Mouse (Mus musculus) ES-Bruce4 (cell line): ENCODE measurements around the gene Gm49776. TPM values are rescaled to one million over a fixed set of nuclear protein-coding genes. Genes with fewer than 3 reads are reported as not detected.
A peak's percentile ranks its signal among the peaks of the same experiment; 100 is the strongest.

Experiments
- H3K27ac ChIP-seq: 2 replicates; pipeline ENCODE4 v1.5.1; 2012; ENCODE audit warnings: low read length, inconsistent platforms; ENCODE audit not compliant: insufficient read depth
- H3K27me3 ChIP-seq: 2 replicates; pipeline ENCODE4 v1.6.1; 2012; ENCODE audit warnings: mild to moderate bottlenecking, low read length, inconsistent platforms; ENCODE audit not compliant: control insufficient read depth, poor library complexity, insufficient read depth, severe bottlenecking
- H3K36me3 ChIP-seq: 2 replicates; pipeline ENCODE4 v1.6.1; 2012; ENCODE audit warnings: inconsistent platforms, mild to moderate bottlenecking, low read length, moderate library complexity; ENCODE audit not compliant: control insufficient read depth, poor library complexity, insufficient read depth, severe bottlenecking
- H3K4me1 ChIP-seq: one replicate; pipeline ENCODE4 v1.8.1; 2011; ENCODE audit warnings: low read length; ENCODE audit not compliant: control insufficient read depth, insufficient read depth
- H3K4me3 ChIP-seq: 2 replicates; pipeline ENCODE4 v1.5.1; 2011; ENCODE audit warnings: low read depth, mild to moderate bottlenecking, low read length
- H3K9ac ChIP-seq: 2 replicates; pipeline ENCODE4 v1.6.1; 2012; ENCODE audit warnings: low read depth, mild to moderate bottlenecking, inconsistent platforms; ENCODE audit not compliant: poor library complexity, severe bottlenecking
- H3K9me3 ChIP-seq: replicated peaks from 2 replicates; pipeline ENCODE4 v1.6.1; 2012; ENCODE audit warnings: mild to moderate bottlenecking, low read length, inconsistent platforms; ENCODE audit not compliant: control insufficient read depth, poor library complexity, insufficient read depth, severe bottlenecking
- CTCF ChIP-seq: IDR thresholded peaks from one replicate; pipeline ENCODE4 v1.8.1; 2011; ENCODE audit warnings: low read depth, low read length
- EP300 ChIP-seq: IDR thresholded peaks from 2 replicates; pipeline ENCODE4 v1.6.1; 2011; ENCODE audit warnings: low read depth, low read length; ENCODE audit not compliant: insufficient read depth
- POLR2A ChIP-seq: IDR thresholded peaks from one replicate; pipeline ENCODE4 v1.8.1; 2011; ENCODE audit warnings: low read length; ENCODE audit not compliant: insufficient read depth
- polyA plus RNA-seq: library from polyadenylated mRNA; stranded (reverse); fragments of >200 nt; gene quantifications from 2 replicates; pipeline ENCODE4 v1.2.4, GENCODE M21; 2011; ENCODE audit warnings: low read depth; ENCODE audit not compliant: missing spikeins, insufficient read depth, insufficient read length

The Gm49776 gene
- polyA plus RNA-seq, 1 experiment = not detected

DNA sequence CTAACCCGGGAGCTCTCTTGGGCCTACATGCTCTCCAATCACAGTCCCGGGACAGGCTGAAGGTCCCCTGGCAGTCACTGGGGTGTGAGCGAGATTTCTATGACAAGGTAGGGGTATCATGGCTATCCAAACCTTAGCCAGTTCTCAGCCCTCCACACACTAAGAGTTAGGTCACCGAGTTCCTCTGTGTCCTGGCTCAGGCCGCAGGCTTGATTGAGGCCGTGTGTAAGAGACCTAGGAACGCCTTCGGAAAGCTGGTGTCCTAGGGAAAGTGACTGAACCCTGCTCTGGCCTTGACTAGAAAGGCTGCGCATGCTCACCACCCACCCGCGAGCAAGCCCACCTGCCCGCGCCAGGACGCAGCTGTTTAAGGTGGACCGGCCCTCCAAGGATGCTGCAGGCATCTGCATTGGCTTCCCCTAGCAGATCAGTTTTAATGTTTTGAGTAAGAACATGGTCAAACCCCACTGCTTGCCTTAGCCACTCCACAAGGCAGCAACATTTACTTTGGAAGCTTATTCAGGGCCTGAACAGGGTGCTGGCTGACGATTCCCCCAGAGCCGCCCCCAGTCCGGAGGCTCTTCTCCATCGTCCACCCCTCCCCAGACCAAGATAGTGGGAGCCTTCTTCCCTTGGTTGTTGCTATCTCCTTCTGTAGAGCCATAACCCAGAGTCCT lies 22.6 kb downstream of the Gm49776 start:
- H3K27ac ChIP-seq = no peak overlapping the region
- peak overlapping the region; percentile 71 for H3K4me3 ChIP-seq
- no peaks in the 10 kb centered on the region for H3K4me1 ChIP-seq
- no peaks in the 10 kb centered on the region for H3K9me3 ChIP-seq
- no peaks in the 10 kb centered on the region for H3K27me3 ChIP-seq
- peaks cover 22% of the 10 kb centered on the region for H3K36me3 ChIP-seq
- TF ChIP-seq POLR2A (no peak), CTCF (no peak), EP300 (no peak)
- peak overlapping the region; percentile 75 for H3K9ac ChIP-seq

DNA sequence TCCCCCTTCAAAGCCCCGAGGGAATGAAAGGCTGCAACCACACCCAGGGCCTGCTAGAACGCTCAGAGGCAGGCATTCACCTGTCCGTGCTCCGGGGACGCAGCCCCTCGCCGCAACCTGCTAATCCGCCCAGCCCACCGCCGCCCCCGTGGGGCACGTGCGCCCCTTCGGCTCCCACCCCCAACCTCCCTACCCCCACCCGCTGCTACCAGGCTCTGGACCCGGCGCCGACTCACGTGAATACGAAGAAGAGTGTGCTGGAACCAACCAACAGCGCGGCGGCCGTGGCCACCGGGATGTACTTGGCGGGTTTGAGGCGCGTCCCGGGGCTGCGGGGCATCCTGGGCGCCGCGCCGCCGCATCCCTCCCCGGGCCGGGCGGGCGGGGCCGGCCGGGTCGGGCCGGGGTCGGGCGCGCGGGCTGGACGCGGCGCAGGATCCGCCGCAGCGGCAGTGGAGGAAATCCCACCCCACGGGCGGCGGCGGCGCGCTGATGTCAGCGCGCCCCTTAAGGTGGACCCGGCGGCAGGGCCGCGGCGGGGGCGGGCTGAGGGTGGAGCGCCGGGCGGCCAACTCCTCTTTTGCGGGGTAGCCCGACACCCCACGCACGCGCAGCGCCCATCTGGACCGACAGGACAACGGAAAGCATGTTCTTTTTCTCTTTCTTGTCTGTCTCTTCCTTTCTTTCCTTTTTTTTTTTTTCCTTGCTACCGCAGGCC lies 23.3 kb downstream of the Gm49776 start, which contains the start of gene Zdhhc8:
Gene Zdhhc8 (minus strand): TSS at position 466 of the 718 bp plus-strand sequence.
- peak within 1 kb of the TSS; percentile 71 for H3K4me3 ChIP-seq
- no peak within 1 kb of the TSS for H3K27ac ChIP-seq
- no peaks in the 10 kb centered on the region for H3K9me3 ChIP-seq
- peak within 1 kb of the TSS; percentile 75 for H3K9ac ChIP-seq
- H3K36me3 ChIP-seq = peaks cover 15% of the 10 kb centered on the region
- no peaks in the 10 kb centered on the region for H3K4me1 ChIP-seq
- TF ChIP-seq CTCF = no peak
- no peak for TF ChIP-seq POLR2A
- no peak for TF ChIP-seq EP300
- H3K27me3 ChIP-seq = no peaks in the 10 kb centered on the region

DNA sequence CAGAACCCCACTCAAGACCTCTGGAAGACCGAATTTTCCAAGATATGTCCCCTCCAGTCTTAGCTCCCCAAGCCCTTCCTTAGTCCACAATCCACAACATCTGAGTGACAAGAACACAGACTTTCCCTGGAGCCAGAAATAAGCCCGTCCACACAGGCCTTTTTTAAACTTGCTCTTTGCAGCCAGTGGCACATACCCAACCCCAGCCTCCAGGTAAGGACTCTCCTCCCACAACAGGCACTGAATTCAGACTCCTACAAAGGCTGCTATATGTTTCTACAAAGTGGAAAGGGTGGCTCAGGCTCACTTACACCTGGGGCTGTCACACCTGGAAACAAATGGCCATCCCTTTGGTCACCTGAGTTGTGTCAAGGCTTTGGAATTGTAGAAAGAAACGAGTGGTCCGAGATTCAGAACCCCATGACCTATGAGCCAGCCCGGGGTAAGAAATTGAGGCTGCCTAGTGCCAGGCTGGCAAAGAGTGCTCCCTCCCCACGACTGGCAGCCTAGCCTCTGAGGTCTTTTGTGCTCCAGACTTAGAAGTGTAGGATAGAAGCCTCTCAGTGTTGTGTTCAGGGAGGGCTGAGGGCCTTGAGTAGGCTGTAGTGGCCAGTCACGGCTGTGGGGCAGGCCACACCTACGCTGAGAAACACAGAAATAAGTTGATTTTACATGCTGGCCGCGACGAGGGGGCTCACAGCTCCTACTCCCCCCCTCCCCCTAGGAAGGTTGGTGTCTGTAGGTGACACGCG lies 24.0 kb downstream of the Gm49776 start:
- H3K4me1 ChIP-seq = no peaks in the 10 kb centered on the region
- no peaks in the 10 kb centered on the region for H3K27me3 ChIP-seq
- no peak for TF ChIP-seq EP300
- no peak for TF ChIP-seq CTCF
- no peak for TF ChIP-seq POLR2A
- H3K4me3 ChIP-seq = peak overlapping the region; percentile 58
- no peaks in the 10 kb centered on the region for H3K9me3 ChIP-seq
- H3K9ac ChIP-seq = peak overlapping the region; percentile 75
- H3K27ac ChIP-seq = no peak overlapping the region
- peaks cover 9% of the 10 kb centered on the region for H3K36me3 ChIP-seq

DNA sequence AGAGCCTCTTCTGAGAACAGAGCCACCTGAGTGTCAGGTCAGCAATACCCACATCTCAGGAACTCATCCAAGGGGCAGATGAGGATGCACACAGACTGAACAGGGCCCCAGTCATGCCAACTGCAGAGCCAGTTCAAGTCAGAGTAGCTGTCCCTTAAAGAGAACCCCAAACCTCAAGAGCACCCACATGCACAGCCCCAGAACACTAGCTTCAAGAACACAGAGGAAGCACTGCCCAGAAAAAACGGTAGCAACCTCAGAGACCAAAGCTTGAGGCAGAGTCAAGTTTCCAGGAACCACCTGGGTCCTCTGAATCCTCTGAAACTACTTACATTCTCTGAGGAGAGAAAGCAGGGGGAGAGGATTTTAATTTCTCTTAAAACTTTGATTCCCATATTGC lies 24.7 kb downstream of the Gm49776 start:
- peaks cover 5% of the 10 kb centered on the region; the same call in 1 of the 2 replicates for H3K36me3 ChIP-seq
- H3K27me3 ChIP-seq = no peaks in the 10 kb centered on the region
- no peak overlapping the region for H3K27ac ChIP-seq
- H3K4me3 ChIP-seq = no peak overlapping the region
- no peaks in the 10 kb centered on the region for H3K4me1 ChIP-seq
- TF ChIP-seq CTCF (no peak), EP300 (no peak), POLR2A (no peak)
- no peaks in the 10 kb centered on the region for H3K9me3 ChIP-seq
- H3K9ac ChIP-seq = no peak overlapping the region

DNA sequence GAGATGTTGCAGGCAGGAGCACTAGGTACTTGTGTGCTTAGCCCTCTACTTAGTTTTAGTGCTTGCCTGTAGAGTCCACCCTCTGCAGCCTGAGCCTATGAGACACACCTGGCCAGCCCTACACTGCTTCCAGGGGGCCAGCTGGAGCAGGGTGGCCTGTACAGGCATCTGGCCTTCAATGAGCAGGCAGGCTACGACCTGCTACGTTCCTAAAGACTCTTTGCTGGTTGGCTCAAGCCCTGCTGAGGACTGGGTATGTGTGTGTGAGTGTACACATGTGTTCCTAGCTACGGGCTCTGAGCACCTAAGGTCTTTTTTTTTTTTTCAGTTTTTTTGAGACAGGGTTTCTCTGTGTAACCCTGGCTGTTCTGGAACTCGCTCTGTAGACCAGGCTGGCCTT lies 26.7 kb downstream of the Gm49776 start:
- no peaks in the 10 kb centered on the region for H3K27me3 ChIP-seq
- H3K9ac ChIP-seq = no peak overlapping the region
- H3K27ac ChIP-seq = no peak overlapping the region
- H3K9me3 ChIP-seq = no peaks in the 10 kb centered on the region
- TF ChIP-seq POLR2A = no peak
- no peak for TF ChIP-seq EP300
- TF ChIP-seq CTCF = no peak
- no peaks in the 10 kb centered on the region for H3K4me1 ChIP-seq
- no peak overlapping the region for H3K4me3 ChIP-seq
- H3K36me3 ChIP-seq = no peaks in the 10 kb centered on the region

DNA sequence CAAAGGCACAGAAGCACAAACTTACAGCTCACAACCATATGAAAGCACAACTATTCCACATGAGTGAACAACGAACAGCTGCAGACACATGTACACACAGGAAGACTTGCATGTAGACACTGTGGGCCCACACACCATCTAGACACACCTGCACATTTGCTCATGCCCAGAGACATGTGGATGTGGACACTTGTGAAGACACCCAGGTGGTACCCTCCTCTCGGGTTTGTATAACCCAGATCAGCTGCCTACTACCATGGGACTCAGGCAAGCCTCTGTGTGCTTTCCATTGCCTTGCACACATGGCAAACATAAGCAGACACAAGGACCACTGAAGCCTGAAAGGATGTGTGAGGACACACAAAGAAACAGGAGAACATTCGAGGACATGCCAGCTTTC lies 27.1 kb downstream of the Gm49776 start:
- Histone ChIP-seq H3K9ac (no peak overlapping the region), H3K27ac (no peak overlapping the region), H3K4me1 (no peaks in the 10 kb centered on the region), H3K36me3 (no peaks in the 10 kb centered on the region), H3K4me3 (no peak overlapping the region), H3K27me3 (no peaks in the 10 kb centered on the region), H3K9me3 (no peaks in the 10 kb centered on the region)
- no peak for TF ChIP-seq EP300
- TF ChIP-seq POLR2A = no peak
- TF ChIP-seq CTCF = no peak
